Mouse (Mus musculus): Measurements from ENCODE around the gene Csf3.

DNA sequence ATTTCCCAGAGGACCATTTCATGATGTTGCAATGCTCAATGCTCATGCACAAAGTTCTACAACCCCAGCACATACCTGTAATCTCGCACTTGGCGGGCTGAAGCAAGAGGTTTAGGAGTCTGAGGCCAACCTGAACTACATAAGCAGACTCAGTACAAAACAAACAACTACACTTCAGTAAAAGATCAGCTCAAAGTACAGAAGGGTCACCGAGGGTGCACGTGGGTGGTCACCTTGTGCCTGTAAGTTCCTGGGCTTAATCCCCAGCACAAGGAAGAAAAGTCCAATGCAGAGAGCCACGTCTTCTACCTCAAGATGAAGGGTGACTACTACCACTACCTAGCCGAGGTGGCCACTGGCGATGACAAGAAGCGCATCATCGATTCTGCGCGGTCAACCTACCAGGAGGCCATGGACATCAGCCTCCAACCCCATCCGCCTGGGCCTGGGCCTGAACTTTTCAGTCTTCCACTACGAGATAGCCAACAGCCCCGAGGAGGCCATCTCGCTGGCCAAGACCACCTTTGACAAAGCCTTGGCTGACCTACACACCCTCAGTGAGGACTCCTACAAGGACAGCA, 25.0 kb downstream of the Csf3 start:
- TF ChIP-seq POLR2A (IDR thresholded peaks at IDR 0.05; ENCODE audit: control insufficient read depth in 1 of 2, insufficient read depth in 1 of 2, low read depth in 1 of 2, low read length in 2 of 2, poor library complexity in 1 of 2) = no peak
- TF ChIP-seq CHD1 (IDR thresholded peaks at IDR 0.05; ENCODE audit: low read depth, low read length) = no peak
- no peak for TF ChIP-seq GATA1 (IDR thresholded peaks at IDR 0.05; ENCODE audit: low read depth, low read length)
- TF ChIP-seq CTCF (IDR thresholded peaks at IDR 0.05 in 2 of 3, conservative IDR thresholded peaks at IDR 0.05 in 1 of 3; ENCODE audit: control insufficient read depth in 1 of 3, insufficient read depth in 1 of 3, low read depth in 2 of 3, low read length in 3 of 3, poor library complexity in 1 of 3, severe bottlenecking in 1 of 3) = no peak
- no peak for TF ChIP-seq ZMIZ1 (IDR thresholded peaks at IDR 0.05; ENCODE audit: low read depth, low read length)

Data from MEL (cell line).